Mouse (Mus musculus) liver, adult 2 months (tissue): ENCODE data around the gene Casc1.

Experiments
- CTCF ChIP-seq: fragments of 200-500 bp; IDR thresholded peaks from 2 replicates; pipeline ENCODE4 v1.5.1; 2011; ENCODE audit warnings: low read depth, low read length, control low read depth
- POLR2A ChIP-seq: fragments of 200-500 bp; IDR thresholded peaks from 2 replicates; pipeline ENCODE4 v1.6.1; 2011; ENCODE audit warnings: low read length, control low read depth; ENCODE audit not compliant: insufficient read depth; ENCODE audit errors: extremely low read depth

DNA sequence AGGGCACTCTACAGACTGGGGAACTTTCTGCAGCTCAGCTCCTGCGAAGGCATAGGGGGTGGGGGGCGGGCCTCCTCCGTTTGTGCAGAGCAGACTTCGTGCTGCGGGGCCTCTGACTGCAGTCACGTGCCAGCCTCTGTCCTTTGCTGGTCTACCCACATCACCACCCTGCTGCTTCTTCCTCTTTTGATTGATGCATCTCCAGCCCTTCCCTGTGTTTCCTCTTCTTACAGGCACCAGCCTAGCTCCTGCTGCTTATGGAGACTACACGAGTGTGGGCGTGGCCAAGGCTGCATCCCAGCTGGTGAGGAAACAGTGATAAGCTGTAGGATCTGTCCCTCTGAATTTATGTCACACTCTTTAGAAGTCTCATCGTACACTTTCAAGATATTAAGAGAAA, 61.8 kb downstream of the Casc1 start:
- TF ChIP-seq CTCF: no peak
- TF ChIP-seq POLR2A: no peak
